Mouse (Mus musculus): ENCODE data around the gene Gstm2. TPM values are rescaled to one million over a fixed set of nuclear protein-coding genes. Genes with fewer than 3 reads are reported as not detected.

Gstm2 gene
- total and polyA plus RNA-seq, 3 experiments: 0.13 to 0.53 TPM; not detected in 1

DNA sequence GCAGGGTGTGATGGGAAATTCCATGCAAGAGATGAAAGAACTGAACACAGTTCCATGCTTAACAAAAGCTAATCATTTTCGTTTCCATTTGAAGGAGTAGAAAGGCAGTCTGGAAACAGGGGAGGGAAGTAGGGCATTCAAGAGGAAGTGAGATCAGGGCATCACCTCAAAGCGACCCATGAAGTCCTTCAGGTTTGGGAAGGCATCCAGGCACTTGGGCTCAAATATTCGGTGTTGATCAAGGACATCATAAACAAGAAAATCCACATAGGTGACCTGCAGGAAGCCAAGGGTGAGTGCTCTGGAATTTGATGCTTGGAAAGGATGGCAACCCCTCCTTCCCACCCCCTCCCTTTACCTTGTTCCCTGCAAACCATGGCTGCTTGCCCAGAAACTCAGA, 2.5 kb downstream of the Gstm2 start:
- H3K9me3 ChIP-seq (replicated peaks; ENCODE audit: low read length): no peaks in the 10 kb centered on the region
- no peak overlapping the region for H3K27ac ChIP-seq (ENCODE audit: insufficient read depth, low read depth)
- no peaks in the 10 kb centered on the region for H3K36me3 ChIP-seq (replicated peaks in 1 of 2; ENCODE audit: control insufficient read depth in 1 of 2, insufficient read depth in 1 of 2, low read length in 1 of 2)
- no peak overlapping the region for H3K9ac ChIP-seq (ENCODE audit: insufficient read depth, low read depth)
- H3K4me2 ChIP-seq (ENCODE audit: insufficient read depth, low read depth, poor library complexity, severe bottlenecking): no peak overlapping the region
- in situ Hi-C loops (cut with MboI; ENCODE audit: low pct_ligation_motif_present, low pct_unique_long_range_greater_than_20kb, low sequenced_read_pairs): no loop called here
- H3K4me1 ChIP-seq (ENCODE audit: control insufficient read depth in 1 of 2, insufficient read depth in 2 of 2): peaks cover 0 to 5% of the 10 kb centered on the region in 2 experiments; a peak in 1 of 4 replicates
- dilution Hi-C loops (cut with MboI; ENCODE audit: extremely low pct_ligation_motif_present, extremely low pct_unique_long_range_greater_than_20kb, low sequenced_read_pairs): no loop called here
- no peak for DNase-seq (ENCODE audit: extremely low read depth)
- H3K4me3 ChIP-seq (replicated peaks in 1 of 3; ENCODE audit: low read depth in 2 of 3, low read length in 2 of 3, poor library complexity in 1 of 3): no peak overlapping the region
- no peaks in the 10 kb centered on the region for H3K79me2 ChIP-seq (replicated peaks; ENCODE audit: control insufficient read depth, extremely low read depth, insufficient read depth, poor library complexity, severe bottlenecking)
- no peak for TF ChIP-seq HCFC1 (IDR thresholded peaks at IDR 0.05; ENCODE audit: low read depth, low read length)
- no peaks in the 10 kb centered on the region for H3K27me3 ChIP-seq (replicated peaks)

DNA sequence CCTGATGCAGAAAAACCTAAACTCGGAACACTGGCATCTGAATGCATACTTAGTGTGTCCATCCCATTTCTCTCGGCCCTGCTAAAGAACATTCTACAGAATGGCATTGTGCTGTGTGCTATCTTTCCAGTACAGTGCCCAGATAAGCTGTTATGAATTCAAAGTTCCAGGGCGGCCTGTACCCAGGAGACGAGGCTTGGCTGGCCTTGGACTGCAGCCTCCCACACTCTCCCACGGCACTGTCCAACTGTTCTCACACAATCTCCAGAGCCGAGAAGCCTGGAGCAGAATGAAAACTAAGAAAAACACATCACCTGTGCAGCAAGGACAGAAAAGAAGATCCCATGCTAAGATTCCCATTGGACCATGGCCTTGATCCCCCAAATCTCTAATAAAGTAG, 3.5 kb downstream of the Gstm2 start:
- Histone ChIP-seq H3K4me1 (ENCODE audit: control insufficient read depth in 1 of 2, insufficient read depth in 2 of 2) (peaks cover 0 to 5% of the 10 kb centered on the region in 2 experiments; a peak in 1 of 4 replicates), H3K79me2 (replicated peaks; ENCODE audit: control insufficient read depth, extremely low read depth, insufficient read depth, poor library complexity, severe bottlenecking) (no peaks in the 10 kb centered on the region), H3K27ac (ENCODE audit: insufficient read depth, low read depth) (no peak overlapping the region), H3K9ac (ENCODE audit: insufficient read depth, low read depth) (no peak overlapping the region), H3K9me3 (replicated peaks; ENCODE audit: low read length) (no peaks in the 10 kb centered on the region), H3K4me2 (ENCODE audit: insufficient read depth, low read depth, poor library complexity, severe bottlenecking) (no peak overlapping the region), H3K36me3 (replicated peaks in 1 of 2; ENCODE audit: control insufficient read depth in 1 of 2, insufficient read depth in 1 of 2, low read length in 1 of 2) (no peaks in the 10 kb centered on the region), H3K27me3 (replicated peaks) (no peaks in the 10 kb centered on the region), H3K4me3 (replicated peaks in 1 of 3; ENCODE audit: low read depth in 2 of 3, low read length in 2 of 3, poor library complexity in 1 of 3) (no peak overlapping the region)
- no peak for TF ChIP-seq TCF12 (IDR thresholded peaks at IDR 0.05; ENCODE audit: low read depth, low read length)
- TF ChIP-seq ETS1 (conservative IDR thresholded peaks at IDR 0.05; ENCODE audit: low read depth, low read length): no peak
- no peak for TF ChIP-seq ZC3H11A (IDR thresholded peaks at IDR 0.05; ENCODE audit: low read depth, low read length)
- no peak for TF ChIP-seq SMC3 (IDR thresholded peaks at IDR 0.05; ENCODE audit: low read depth, low read length)
- no peak for TF ChIP-seq CHD2 (IDR thresholded peaks at IDR 0.05; ENCODE audit: low read length)
- TF ChIP-seq RCOR1 (conservative IDR thresholded peaks at IDR 0.05; ENCODE audit: low read depth, low read length): no peak
- TF ChIP-seq POLR2AphosphoS2 (IDR thresholded peaks at IDR 0.05; ENCODE audit: low read depth, low read length): no peak
- no peak for TF ChIP-seq RAD21 (IDR thresholded peaks at IDR 0.05; ENCODE audit: low read depth, low read length)
- no peak for TF ChIP-seq TBP (conservative IDR thresholded peaks at IDR 0.05; ENCODE audit: low read depth, low read length)
- TF ChIP-seq JUND (conservative IDR thresholded peaks at IDR 0.05; ENCODE audit: low read depth, low read length): no peak
- TF ChIP-seq NELFE (IDR thresholded peaks at IDR 0.05; ENCODE audit: low read depth, low read length): no peak
- no peak for TF ChIP-seq ZMIZ1 (IDR thresholded peaks at IDR 0.05; ENCODE audit: low read depth, low read length)
- no peak for TF ChIP-seq MYC (IDR thresholded peaks at IDR 0.05; ENCODE audit: low read depth, low read length)
- no peak for TF ChIP-seq ELF1 (IDR thresholded peaks at IDR 0.05; ENCODE audit: low read depth, low read length)
- no peak for TF ChIP-seq ZKSCAN1 (IDR thresholded peaks at IDR 0.05; ENCODE audit: borderline replicate concordance, low read depth, low read length)
- TF ChIP-seq E2F4 (IDR thresholded peaks at IDR 0.05; ENCODE audit: insufficient replicate concordance, low read depth, low read length): no peak
- TF ChIP-seq MAZ (IDR thresholded peaks at IDR 0.05; ENCODE audit: low read depth, low read length): no peak
- TF ChIP-seq CTCF (conservative IDR thresholded peaks at IDR 0.05 in 1 of 2, IDR thresholded peaks at IDR 0.05 in 1 of 2; ENCODE audit: low read depth in 2 of 2, low read length in 2 of 2): no peak
- TF ChIP-seq NRF1 (IDR thresholded peaks at IDR 0.05; ENCODE audit: low read depth, low read length): no peak
- in situ Hi-C loops (cut with MboI; ENCODE audit: low pct_ligation_motif_present, low pct_unique_long_range_greater_than_20kb, low sequenced_read_pairs) (no loop called here), dilution Hi-C loops (cut with MboI; ENCODE audit: extremely low pct_ligation_motif_present, extremely low pct_unique_long_range_greater_than_20kb, low sequenced_read_pairs) (no loop called here)
- no peak for DNase-seq (ENCODE audit: extremely low read depth)
